Mouse (Mus musculus): ENCODE data around the gene Mxd1. TPM values are rescaled to one million over a fixed set of nuclear protein-coding genes. Genes with fewer than 3 reads are reported as not detected.

Gene Mxd1
- polyA plus RNA-seq, 2 experiments, result 18.7 to 30.3 TPM

DNA sequence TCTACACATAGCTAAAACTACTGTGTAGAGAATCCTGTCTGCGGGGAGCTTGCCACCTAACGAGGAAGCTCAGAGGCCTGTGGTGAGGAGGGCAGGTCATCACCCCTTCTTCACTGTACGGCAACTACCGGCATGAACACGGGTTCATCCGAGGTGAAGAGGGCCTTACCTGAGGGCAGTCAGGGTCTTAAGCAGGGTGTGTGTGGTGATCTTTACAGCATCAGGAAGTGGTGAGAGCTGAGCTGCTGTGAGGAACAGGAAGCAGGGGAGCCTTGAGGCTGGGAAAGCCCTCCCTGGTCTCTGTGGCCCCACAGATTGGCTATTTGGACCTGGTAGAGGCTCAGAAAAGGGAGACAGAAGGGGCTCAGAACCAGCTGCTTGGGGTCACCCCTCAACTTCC is 61.5 kb downstream of the Mxd1 start:
- Histone ChIP-seq H3K9ac (replicated peaks) (no peak overlapping the region), H3K4me2 (ENCODE audit: low read depth) (no peak overlapping the region)

DNA sequence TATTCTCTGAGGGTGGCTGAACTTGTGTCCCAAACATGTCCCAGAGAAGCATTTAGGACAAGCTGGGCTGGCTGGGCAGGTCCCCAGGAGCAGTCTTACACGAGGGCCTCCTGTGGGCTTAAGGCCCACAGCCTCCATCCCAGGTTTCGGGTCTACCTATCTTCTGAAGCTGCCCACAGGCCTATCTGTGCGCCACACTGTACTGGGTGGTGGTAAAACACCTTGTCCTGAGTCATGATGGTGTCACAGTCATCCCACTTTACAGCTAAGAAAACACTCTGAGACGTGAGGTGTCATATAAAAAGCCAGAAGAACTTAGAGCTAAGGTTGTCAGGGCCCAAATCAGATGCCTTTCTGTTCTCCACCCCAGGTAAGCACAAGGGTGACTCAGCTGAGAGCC is 62.7 kb downstream of the Mxd1 start:
- no peaks in the 10 kb centered on the region for H3K27me3 ChIP-seq (ENCODE audit: control insufficient read depth, insufficient read depth, low read length)
- ATAC-seq (ENCODE audit: insufficient read depth) (peak; percentile 34; the same call in 1 of the 2 replicates), DNase-seq (ENCODE audit: low read depth in 3 of 3, low spot score in 3 of 3) (no peak)
- WGBS (ENCODE audit: insufficient replicate concordance), result 48% methylated on average over 4 of the region's 4 CpGs
- TF ChIP-seq EP300 (IDR thresholded peaks at IDR 0.05; ENCODE audit: low read depth), result no peak
- TF ChIP-seq CTCF (IDR thresholded peaks at IDR 0.05; ENCODE audit: low read depth), result no peak
- no peak overlapping the region for H3K9ac ChIP-seq (replicated peaks)
- no peaks in the 10 kb centered on the region for H3K36me3 ChIP-seq (replicated peaks; ENCODE audit: control insufficient read depth, insufficient read depth, low read depth)
- no peak overlapping the region for H3K27ac ChIP-seq
- no peak overlapping the region for H3K4me3 ChIP-seq (ENCODE audit: insufficient read depth in 1 of 2, low read depth in 2 of 2, low read length in 2 of 2)
- peaks cover 0 to 5% of the 10 kb centered on the region in 2 experiments; a peak in 1 of 4 replicates for H3K4me1 ChIP-seq (replicated peaks; ENCODE audit: control insufficient read depth in 2 of 2, insufficient read depth in 2 of 2, low read length in 1 of 2)
- no peaks in the 10 kb centered on the region for H3K9me3 ChIP-seq (ENCODE audit: control insufficient read depth, low read length)
- H3K4me2 ChIP-seq (ENCODE audit: low read depth), result no peak overlapping the region

More for the DNA sequence above, 61.5 kb downstream of the Mxd1 start:
- no peak for DNase-seq (ENCODE audit: low read depth in 3 of 3, low spot score in 3 of 3)
- Histone ChIP-seq H3K9me3 (ENCODE audit: control insufficient read depth, low read length) (no peaks in the 10 kb centered on the region), H3K36me3 (replicated peaks; ENCODE audit: control insufficient read depth, insufficient read depth, low read depth) (no peaks in the 10 kb centered on the region), H3K27me3 (ENCODE audit: control insufficient read depth, insufficient read depth, low read length) (no peaks in the 10 kb centered on the region), H3K4me1 (replicated peaks; ENCODE audit: control insufficient read depth in 2 of 2, insufficient read depth in 2 of 2, low read length in 1 of 2) (peaks cover 0 to 5% of the 10 kb centered on the region in 2 experiments; a peak in 1 of 4 replicates), H3K27ac (no peak overlapping the region), H3K4me3 (ENCODE audit: insufficient read depth in 1 of 2, low read depth in 2 of 2, low read length in 2 of 2) (no peak overlapping the region)
- TF ChIP-seq CTCF (IDR thresholded peaks at IDR 0.05; ENCODE audit: low read depth) (no peak), EP300 (IDR thresholded peaks at IDR 0.05; ENCODE audit: low read depth) (no peak)
- WGBS (ENCODE audit: insufficient replicate concordance), result 42% methylated on average over 6 of the region's 6 CpGs
- no peak for ATAC-seq (ENCODE audit: insufficient read depth)

DNA sequence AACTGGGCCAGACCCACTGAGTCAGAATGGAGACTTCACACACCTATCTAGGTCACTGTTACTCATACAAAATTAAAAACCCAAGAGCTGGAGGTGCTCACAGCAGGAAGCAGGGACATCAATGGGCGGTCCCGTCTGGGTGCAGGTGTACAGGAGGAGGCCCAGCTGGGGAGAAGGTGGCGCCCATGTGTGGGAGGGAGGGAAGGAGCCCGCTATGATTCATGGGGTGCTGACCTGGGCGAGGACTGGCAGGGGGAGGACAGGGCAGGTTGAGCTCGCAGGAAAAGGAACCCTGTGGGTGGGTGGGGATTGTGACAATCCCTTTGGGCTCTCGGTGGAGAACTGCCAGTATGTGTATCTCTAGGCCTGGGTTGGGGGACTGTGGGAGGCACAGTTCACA is 63.7 kb downstream of the Mxd1 start:
- no peak for ATAC-seq (ENCODE audit: insufficient read depth)
- H3K4me2 ChIP-seq (ENCODE audit: low read depth), result no peak overlapping the region
- H3K4me3 ChIP-seq (ENCODE audit: insufficient read depth in 1 of 2, low read depth in 2 of 2, low read length in 2 of 2), result no peak overlapping the region
- H3K27me3 ChIP-seq (ENCODE audit: control insufficient read depth, insufficient read depth, low read length), result no peaks in the 10 kb centered on the region
- no peak overlapping the region; the same call in 1 of the 2 replicates for H3K9ac ChIP-seq (replicated peaks)
- peaks cover 4 to 9% of the 10 kb centered on the region in 2 experiments for H3K4me1 ChIP-seq (replicated peaks; ENCODE audit: control insufficient read depth in 2 of 2, insufficient read depth in 2 of 2, low read length in 1 of 2)
- no peaks in the 10 kb centered on the region for H3K9me3 ChIP-seq (ENCODE audit: control insufficient read depth, low read length)
- no peaks in the 10 kb centered on the region for H3K36me3 ChIP-seq (replicated peaks; ENCODE audit: control insufficient read depth, insufficient read depth, low read depth)
- H3K27ac ChIP-seq, result no peak overlapping the region
- 65% methylated on average over 7 of the region's 7 CpGs for WGBS (ENCODE audit: insufficient replicate concordance)
- no peak for DNase-seq (ENCODE audit: low read depth in 3 of 3, low spot score in 3 of 3)
- TF ChIP-seq EP300 (IDR thresholded peaks at IDR 0.05; ENCODE audit: low read depth), result no peak
- TF ChIP-seq CTCF (IDR thresholded peaks at IDR 0.05; ENCODE audit: low read depth), result no peak

DNA sequence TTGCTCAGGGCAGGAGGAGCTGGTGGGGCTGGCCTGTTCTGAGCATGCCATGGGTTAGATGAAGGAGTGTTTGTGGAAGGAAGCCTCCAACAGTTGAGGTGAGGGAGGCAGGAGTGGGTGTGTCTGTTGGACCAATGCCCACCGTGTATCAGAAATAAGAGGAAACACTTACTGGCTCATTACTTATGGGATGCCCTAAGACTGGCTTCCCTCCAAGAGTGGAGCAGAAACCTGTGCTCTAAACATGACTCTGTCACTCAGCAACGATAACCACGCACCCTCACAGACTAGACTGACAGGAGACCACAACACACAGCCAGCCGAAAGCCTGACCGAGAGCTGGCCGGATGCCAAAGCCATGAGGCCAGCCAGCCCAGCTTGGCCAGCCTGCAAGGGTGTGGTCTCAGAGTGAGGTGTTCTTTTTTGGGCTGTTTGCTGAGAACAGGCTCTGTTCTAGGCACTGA is 69.0 kb downstream of the Mxd1 start:
- ATAC-seq (ENCODE audit: insufficient read depth), result peak; percentile 69
- Histone ChIP-seq H3K9ac (replicated peaks) (0 out of 2 replicates have a peak overlapping the region, but pooled peaks have one; percentile 43), H3K4me2 (ENCODE audit: low read depth) (peak overlapping the region; percentile 45), H3K27me3 (ENCODE audit: control insufficient read depth, insufficient read depth, low read length) (no peaks in the 10 kb centered on the region), H3K27ac (peak overlapping the region; percentile 71), H3K9me3 (ENCODE audit: control insufficient read depth, low read length) (no peaks in the 10 kb centered on the region), H3K4me3 (ENCODE audit: insufficient read depth in 1 of 2, low read depth in 2 of 2, low read length in 2 of 2) (no peak overlapping the region), H3K36me3 (replicated peaks; ENCODE audit: control insufficient read depth, insufficient read depth, low read depth) (no peaks in the 10 kb centered on the region), H3K4me1 (replicated peaks; ENCODE audit: control insufficient read depth in 2 of 2, insufficient read depth in 2 of 2, low read length in 1 of 2) (peaks cover 19 to 20% of the 10 kb centered on the region in 2 experiments)
- DNase-seq (ENCODE audit: low read depth in 3 of 3, low spot score in 3 of 3), result peak in 2 of 3 experiments; percentile 43 to 50
- TF ChIP-seq CTCF (IDR thresholded peaks at IDR 0.05; ENCODE audit: low read depth), result no peak
- TF ChIP-seq EP300 (IDR thresholded peaks at IDR 0.05; ENCODE audit: low read depth), result no peak
- 18% methylated on average over 6 of the region's 6 CpGs for WGBS (ENCODE audit: insufficient replicate concordance)

DNA sequence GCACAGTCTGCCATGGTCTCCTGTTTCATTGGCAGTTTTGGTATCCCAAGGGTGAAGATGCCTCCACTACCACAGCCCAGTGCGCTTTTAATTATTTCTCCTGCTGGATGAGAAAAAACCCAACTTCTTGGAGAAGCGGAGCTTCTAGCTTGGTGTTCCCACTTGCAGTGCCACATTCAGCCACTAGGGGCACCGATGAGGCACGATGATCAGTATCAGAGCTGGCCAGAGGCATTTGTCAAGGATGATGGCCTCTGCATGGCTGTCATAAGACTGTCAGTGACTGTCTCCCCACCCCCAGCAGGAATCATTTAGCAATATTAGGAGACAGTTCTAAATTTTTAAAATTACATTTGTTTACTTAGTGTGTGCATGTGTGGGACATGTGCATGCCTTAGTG is 69.8 kb downstream of the Mxd1 start:
- H3K4me1 ChIP-seq (replicated peaks; ENCODE audit: control insufficient read depth in 2 of 2, insufficient read depth in 2 of 2, low read length in 1 of 2), result peaks cover 19 to 24% of the 10 kb centered on the region in 2 experiments
- peak; percentile 59 for ATAC-seq (ENCODE audit: insufficient read depth)
- H3K36me3 ChIP-seq (replicated peaks; ENCODE audit: control insufficient read depth, insufficient read depth, low read depth), result no peaks in the 10 kb centered on the region
- TF ChIP-seq EP300 (IDR thresholded peaks at IDR 0.05; ENCODE audit: low read depth), result peak; percentile 11; the same call in 1 of the 2 replicates
- peak; percentile 99 for TF ChIP-seq CTCF (IDR thresholded peaks at IDR 0.05; ENCODE audit: low read depth)
- H3K9me3 ChIP-seq (ENCODE audit: control insufficient read depth, low read length), result no peaks in the 10 kb centered on the region
- H3K27me3 ChIP-seq (ENCODE audit: control insufficient read depth, insufficient read depth, low read length), result no peaks in the 10 kb centered on the region
- peak overlapping the region; percentile 28 for H3K27ac ChIP-seq
- H3K9ac ChIP-seq (replicated peaks), result no peak overlapping the region
- peak; percentile 64 to 72 (median 65) for DNase-seq (ENCODE audit: low read depth in 3 of 3, low spot score in 3 of 3)
- WGBS (ENCODE audit: insufficient replicate concordance), result 15% methylated on average over 4 of the region's 4 CpGs
- no peak overlapping the region for H3K4me3 ChIP-seq (ENCODE audit: insufficient read depth in 1 of 2, low read depth in 2 of 2, low read length in 2 of 2)
- H3K4me2 ChIP-seq (ENCODE audit: low read depth), result no peak overlapping the region
